Mouse (Mus musculus) adrenal gland, adult 2 months (tissue): ENCODE data around the gene Ccdc174. TPM values are rescaled to one million over a fixed set of nuclear protein-coding genes. Genes with fewer than 3 reads are reported as not detected.

Experiments used
- DNase-seq: peaks from one replicate; pipeline ENCODE4 v3.0.0; 2021
- polyA plus RNA-seq: library from polyadenylated mRNA; depleted of rRNA; stranded (reverse); fragments of >200 nt; gene quantifications from 2 replicates; pipeline ENCODE4 v1.2.3, GENCODE M21; 2012; rRNA removed
- total RNA-seq, 2 experiments: library from RNA; stranded (reverse); gene quantifications; 2 replicates each; pipeline ENCODE4 v1.2.3; 2021

The Ccdc174 gene
- total and polyA plus RNA-seq, 3 experiments = 4.5 to 69.0 (median 28.2) TPM

- DNase-seq = no peak
Observed at GRCm38 (mm10) chr6:91917716-91918115, 39.9 kb downstream of the Ccdc174 start.

DNA sequence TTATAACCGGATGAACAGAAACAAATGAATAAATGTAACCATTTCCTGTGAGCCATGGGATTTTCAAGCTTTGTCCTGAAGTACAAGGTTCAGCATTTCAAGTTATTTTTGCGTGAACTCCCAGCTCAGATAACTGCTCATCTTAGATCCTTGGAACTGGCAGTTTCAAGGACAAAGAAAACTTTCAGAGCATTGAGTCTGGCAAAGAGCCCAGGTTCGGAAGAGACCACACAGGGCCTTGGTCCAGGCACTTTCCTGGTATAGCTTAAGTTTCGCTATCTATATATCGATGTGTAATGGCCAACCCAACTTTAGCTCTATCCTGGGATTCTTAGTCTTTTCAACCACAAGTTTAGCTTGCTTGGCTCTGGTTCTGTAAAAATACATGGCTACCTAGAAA, 53.4 kb downstream of the Ccdc174 start:
- peak; percentile 64 for DNase-seq

DNA sequence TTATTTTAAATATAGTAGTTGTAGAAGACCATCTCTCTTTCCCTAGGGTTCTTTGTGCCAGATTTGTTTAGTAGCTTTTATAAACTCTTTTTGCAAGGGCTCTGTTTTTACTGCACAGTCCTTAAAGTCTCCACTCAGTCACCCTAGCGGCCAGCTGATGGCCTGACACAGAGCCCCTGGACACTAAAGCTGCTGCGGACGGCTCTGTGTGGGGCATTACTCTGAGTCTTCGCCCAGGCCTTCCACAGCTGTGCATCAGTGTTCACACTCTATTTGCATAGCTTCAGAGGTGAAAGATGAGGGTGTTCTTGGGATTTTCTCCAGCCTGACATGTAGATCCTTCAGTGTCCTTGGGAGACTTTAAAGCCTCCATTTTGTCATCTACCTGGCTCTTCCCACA, 60.6 kb downstream of the Ccdc174 start:
- DNase-seq = no peak

DNA sequence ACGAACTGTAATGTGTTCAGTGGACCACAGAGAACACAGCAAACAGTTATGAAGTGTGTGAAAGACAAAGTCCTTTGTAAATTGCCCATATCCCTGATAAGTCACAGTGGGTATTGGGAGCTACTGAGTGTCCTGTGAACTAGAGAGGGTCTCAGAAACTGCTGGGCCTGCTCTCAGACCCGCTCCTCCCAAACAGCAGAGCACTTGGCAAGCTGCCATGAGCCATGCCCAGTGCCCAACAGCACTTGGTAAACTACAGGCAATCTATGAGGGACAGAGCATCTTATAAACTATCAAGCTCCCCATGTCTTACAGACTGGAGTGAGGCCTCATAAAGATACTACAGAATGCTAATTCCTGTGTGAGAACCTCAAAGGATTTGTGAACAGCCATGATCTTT, 70.6 kb downstream of the Ccdc174 start:
- no peak for DNase-seq

Other genes with a start within 250 kb of the Ccdc174 start
- gene Slc6a6, start 194.0 kb upstream of the Ccdc174 start, total RNA-seq = 100 to 1,000 TPM; 466 to 626 TPM
- gene Slc6a6, start 194.0 kb upstream of the Ccdc174 start, polyA plus RNA-seq = 570 and 815 TPM in 2 replicates
- 1 to 10 TPM; 1.3 to 3.5 TPM for gene Grip2, start 50.8 kb upstream of the Ccdc174 start, total RNA-seq
- 3.3 TPM in 2 replicates for gene Grip2, start 50.8 kb upstream of the Ccdc174 start, polyA plus RNA-seq
- 1 to 10 TPM; 1.6 to 2.1 TPM for gene 4930590J08Rik, start 24.8 kb downstream of the Ccdc174 start, total RNA-seq
- 0.25 and 0.26 TPM in 2 replicates for gene 4930590J08Rik, start 24.8 kb downstream of the Ccdc174 start, polyA plus RNA-seq
- 10 to 100 TPM; 13.1 to 18.5 TPM for gene Fgd5, start 100.8 kb downstream of the Ccdc174 start, total RNA-seq
- 7.4 and 7.7 TPM in 2 replicates for gene Fgd5, start 100.8 kb downstream of the Ccdc174 start, polyA plus RNA-seq
- 10 to 100 TPM; 32.4 to 41.1 TPM for gene Nr2c2, start 213.3 kb downstream of the Ccdc174 start, total RNA-seq
- gene Nr2c2, start 213.3 kb downstream of the Ccdc174 start, polyA plus RNA-seq = 8.1 and 12.0 TPM in 2 replicates